Mouse (Mus musculus) forebrain, embryonic 13.5 days (tissue): ENCODE data around the gene Cd151. TPM values are rescaled to one million over a fixed set of nuclear protein-coding genes. Genes with fewer than 3 reads are reported as not detected.

Source experiments
- ATAC-seq: fragments of 200-750 bp; cut with Nextera tagmentation; 2 replicates; pipeline ENCODE4 v1.8.0; 2017
- H3K27ac ChIP-seq: fragments of 300-500 bp; sonication (generic); 2 replicates; pipeline ENCODE4 v1.5.1; 2015; ENCODE audit warnings: inconsistent platforms, mild to moderate bottlenecking, moderate library complexity
- H3K27me3 ChIP-seq: fragments of 300-500 bp; sonication (generic); 2 replicates; pipeline ENCODE4 v1.6.1; 2015; ENCODE audit warnings: mild to moderate bottlenecking, inconsistent platforms
- H3K36me3 ChIP-seq: fragments of 300-500 bp; sonication (generic); 2 replicates; pipeline ENCODE4 v1.6.1; 2015; ENCODE audit warnings: mild to moderate bottlenecking, inconsistent platforms; ENCODE audit not compliant: poor library complexity, severe bottlenecking
- H3K4me1 ChIP-seq: fragments of 300-500 bp; sonication (generic); 2 replicates; pipeline ENCODE4 v1.6.1; 2015; ENCODE audit warnings: inconsistent platforms
- H3K4me2 ChIP-seq: fragments of 300-500 bp; sonication (generic); 2 replicates; pipeline ENCODE4 v1.6.1; 2015; ENCODE audit warnings: inconsistent platforms, mild to moderate bottlenecking, moderate library complexity
- H3K4me3 ChIP-seq: fragments of 300-500 bp; sonication (generic); 2 replicates; pipeline ENCODE4 v1.5.1; 2015; ENCODE audit warnings: mild to moderate bottlenecking, inconsistent platforms
- H3K9ac ChIP-seq: fragments of 300-500 bp; sonication (generic); 2 replicates; pipeline ENCODE4 v1.6.1; 2015; ENCODE audit warnings: mild to moderate bottlenecking, inconsistent platforms
- H3K9me3 ChIP-seq: fragments of 300-500 bp; sonication (generic); replicated peaks from 2 replicates; pipeline ENCODE4 v1.6.1; 2016; ENCODE audit warnings: inconsistent platforms
- WGBS: fragments of 180-500 bp; shearing (Covaris S2); methylation state at CpG from one replicate; pipeline ENCODE4 v1.1.7; 2015; 5-methylcytosine and 5-hydroxymethylcytosine counted together
- polyA plus RNA-seq: library from polyadenylated mRNA; unstranded; fragments of >200 nt; fragmentation: Nextera tagmentation; extraction: Ambion mirVana; gene quantifications from 2 replicates; pipeline ENCODE4 v1.2.1, GENCODE M21; 2015

Gene Cd151
- polyA plus RNA-seq, 1 experiment from 2014 or later = 12.0 TPM

DNA sequence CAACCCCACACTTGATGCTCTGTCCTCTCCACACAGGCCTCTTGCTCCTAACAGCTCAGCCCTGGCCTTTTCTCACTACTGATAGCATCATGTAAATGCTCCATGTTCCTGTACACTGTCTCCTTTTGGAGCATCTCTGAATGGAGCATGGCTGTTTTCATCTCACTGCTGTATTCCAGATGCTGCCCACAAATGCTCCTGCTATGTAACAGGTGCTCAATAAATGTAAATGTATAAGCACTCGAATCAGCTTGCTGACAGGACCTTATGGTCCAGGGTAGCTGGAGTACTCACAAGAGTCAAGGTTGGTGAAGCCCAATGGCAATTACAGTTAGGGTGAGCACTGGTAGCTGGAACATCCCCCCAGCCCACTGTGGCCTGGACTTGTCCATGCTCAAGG is 4.0 kb downstream of the Cd151 start:
- Histone ChIP-seq H3K9me3 (no peaks in the 10 kb centered on the region), H3K4me2 (no peak overlapping the region), H3K9ac (no peak overlapping the region), H3K4me3 (no peak overlapping the region), H3K36me3 (peaks cover 36% of the 10 kb centered on the region), H3K27me3 (peaks cover 18% of the 10 kb centered on the region), H3K4me1 (peaks cover 59% of the 10 kb centered on the region), H3K27ac (no peak overlapping the region)
- no peak for ATAC-seq
- WGBS = 77% methylated on average over 1 of the region's 1 CpGs

DNA sequence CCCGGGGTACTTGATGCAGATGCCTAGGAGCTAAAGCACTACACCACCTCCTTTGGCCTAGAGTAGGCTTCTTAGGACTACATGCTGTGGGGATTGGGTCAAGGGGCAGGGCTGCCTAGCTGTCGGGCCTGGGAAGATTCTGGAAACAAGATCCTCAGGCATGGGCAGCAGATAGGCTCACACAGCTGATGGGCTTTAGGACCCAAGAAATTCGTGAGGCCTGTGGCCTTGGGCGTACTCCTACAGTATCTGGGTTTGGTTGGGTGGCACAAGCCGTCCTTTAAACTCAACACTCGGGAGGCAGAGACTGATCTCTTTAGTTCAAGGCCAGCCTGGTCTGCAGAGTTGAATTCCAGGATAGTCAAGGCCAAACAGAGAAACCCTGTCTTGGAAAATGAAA is 5.0 kb downstream of the Cd151 start:
- H3K4me1 ChIP-seq = peaks cover 62% of the 10 kb centered on the region
- H3K9ac ChIP-seq = no peak overlapping the region
- H3K27me3 ChIP-seq = peaks cover 19% of the 10 kb centered on the region
- H3K4me3 ChIP-seq = no peak overlapping the region
- ATAC-seq = no peak
- no peaks in the 10 kb centered on the region for H3K9me3 ChIP-seq
- H3K4me2 ChIP-seq = no peak overlapping the region
- no peak overlapping the region for H3K27ac ChIP-seq
- peaks cover 36% of the 10 kb centered on the region for H3K36me3 ChIP-seq
- WGBS = 82% methylated on average over 6 of the region's 6 CpGs

DNA sequence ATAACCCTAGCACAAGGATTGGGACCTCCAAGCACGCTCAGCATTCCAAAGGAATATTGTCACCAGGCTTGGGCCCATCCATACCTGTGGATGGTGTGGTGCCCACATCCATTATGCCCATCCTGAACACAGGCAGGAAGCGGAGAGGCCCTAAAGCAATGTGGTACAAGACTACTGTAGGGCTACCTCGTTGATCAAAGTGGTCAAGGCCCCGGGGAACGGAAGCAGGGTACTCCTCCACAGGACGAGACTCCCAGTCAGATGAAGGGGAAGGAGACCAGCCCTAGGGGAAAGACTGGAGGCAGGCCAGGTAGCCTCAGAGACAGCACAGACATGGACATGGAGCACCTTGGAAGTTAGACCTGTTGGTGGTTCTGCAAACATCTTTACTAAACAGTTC is 5.6 kb downstream of the Cd151 start:
- Histone ChIP-seq H3K9me3 (no peaks in the 10 kb centered on the region), H3K4me3 (no peak overlapping the region), H3K4me1 (peaks cover 58% of the 10 kb centered on the region), H3K27me3 (peaks cover 21% of the 10 kb centered on the region), H3K36me3 (peaks cover 36% of the 10 kb centered on the region), H3K27ac (no peak overlapping the region), H3K9ac (no peak overlapping the region), H3K4me2 (no peak overlapping the region)
- no peak for ATAC-seq
- WGBS = 89% methylated on average over 6 of the region's 6 CpGs

DNA sequence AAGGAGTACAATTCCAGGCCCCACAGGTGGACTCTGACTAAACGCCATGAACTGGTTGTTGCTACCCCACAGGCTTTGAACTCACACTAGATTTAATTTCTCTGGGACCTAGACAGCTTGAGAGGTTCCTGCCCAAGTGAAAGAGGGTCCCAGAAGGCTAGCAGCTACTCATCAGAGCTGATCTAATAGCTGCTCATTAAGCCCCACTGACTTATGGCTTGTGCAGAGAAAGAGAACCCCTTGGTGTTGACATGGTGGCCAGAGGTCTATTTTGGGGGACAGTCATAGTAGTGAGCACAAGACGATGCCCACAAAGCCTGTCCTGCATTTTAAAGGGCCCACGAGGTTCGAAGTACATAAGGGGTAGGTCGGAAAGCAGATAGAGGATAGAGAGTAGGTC is 7.0 kb downstream of the Cd151 start:
- ATAC-seq = no peak
- Histone ChIP-seq H3K9ac (peak overlapping the region; percentile 86), H3K4me3 (peak overlapping the region; percentile 81), H3K27ac (no peak overlapping the region), H3K36me3 (peaks cover 36% of the 10 kb centered on the region), H3K27me3 (peaks cover 27% of the 10 kb centered on the region), H3K4me1 (peaks cover 44% of the 10 kb centered on the region), H3K4me2 (peak overlapping the region; percentile 87), H3K9me3 (no peaks in the 10 kb centered on the region)
- WGBS = 9% methylated on average over 5 of the region's 5 CpGs

DNA sequence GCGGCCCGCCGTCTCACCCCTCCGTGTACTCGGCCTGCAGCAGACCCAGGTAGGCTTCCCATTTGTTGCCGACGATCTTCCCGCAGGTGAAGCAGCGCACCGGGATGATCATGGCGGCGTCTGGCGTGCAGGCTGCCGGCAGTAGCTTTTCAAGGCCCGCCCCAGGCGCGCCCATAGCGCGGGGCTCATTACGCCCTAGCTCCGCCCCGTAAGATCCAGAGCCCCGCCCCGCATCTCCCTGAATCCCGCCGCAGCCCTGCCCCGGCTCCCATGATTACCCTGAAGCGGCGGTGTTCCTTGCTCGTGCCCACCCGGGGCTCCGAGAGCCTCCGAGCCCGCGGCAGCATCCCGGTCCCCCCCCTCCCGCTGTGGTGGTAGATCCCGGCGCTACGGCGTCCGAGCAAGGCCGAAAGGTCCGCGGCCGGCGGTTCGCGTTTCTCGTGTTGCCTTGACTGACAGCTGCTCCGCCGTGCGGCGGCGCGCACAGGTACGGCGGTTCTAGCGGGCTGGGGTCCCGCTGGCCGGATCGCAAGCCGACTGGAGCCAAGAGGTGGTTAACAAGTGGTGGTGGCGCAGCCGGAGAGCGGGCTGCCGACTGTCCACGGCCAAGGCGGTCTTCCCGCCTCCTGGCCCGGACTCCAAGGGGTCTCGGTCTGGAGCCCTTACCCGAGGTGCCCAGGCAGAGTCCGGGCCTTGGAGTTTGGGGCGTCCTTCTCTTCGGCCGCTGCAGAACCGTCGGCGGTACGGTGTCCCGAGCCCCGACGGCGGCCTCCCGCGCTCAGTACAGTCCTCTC is 8.0 kb downstream of the Cd151 start, which contains the start of the genes Polr2l and Tspan4:
Polr2l (minus strand) TSS at position 122 of the 794 bp plus-strand sequence.
Tspan4 (plus strand) TSS at position 230 of the 794 bp plus-strand sequence.
- peaks cover 34% of the 10 kb centered on the region for H3K4me1 ChIP-seq
- WGBS = under 1% methylated on average over 87 of the region's 87 CpGs
- H3K36me3 ChIP-seq = peaks cover 26% of the 10 kb centered on the region
- H3K9ac ChIP-seq = peak within 1 kb of the TSS; percentile 86
- peak within 1 kb of the TSS; percentile 85 for H3K27ac ChIP-seq
- peak within 1 kb of the TSS; percentile 87 for H3K4me2 ChIP-seq
- peaks cover 27% of the 10 kb centered on the region for H3K27me3 ChIP-seq
- peak within 1 kb of the TSS; percentile 81 for H3K4me3 ChIP-seq
- ATAC-seq = peak; percentile 91
- no peaks in the 10 kb centered on the region for H3K9me3 ChIP-seq

DNA sequence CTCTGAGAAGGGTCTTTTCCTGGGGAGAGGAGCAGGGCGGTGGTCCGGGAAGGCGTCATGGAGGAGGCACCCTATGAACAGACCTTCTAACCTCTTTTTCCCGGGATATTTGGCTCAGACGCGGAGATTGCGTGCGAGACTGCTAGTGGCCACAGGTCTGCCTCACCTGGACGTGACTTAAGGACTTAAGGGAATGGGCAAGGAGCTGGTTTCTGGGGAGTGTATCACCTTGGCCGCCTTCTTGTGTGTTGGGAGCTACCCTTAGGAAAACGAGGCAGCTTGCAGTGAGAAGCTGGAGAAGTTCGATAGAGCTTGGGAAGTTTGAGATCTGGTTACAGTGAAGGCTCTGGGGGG is 8.6 kb downstream of the Cd151 start:
- 4% methylated on average over 12 of the region's 12 CpGs for WGBS
- H3K9me3 ChIP-seq = no peaks in the 10 kb centered on the region
- H3K4me3 ChIP-seq = peak overlapping the region; percentile 81
- peaks cover 27% of the 10 kb centered on the region for H3K27me3 ChIP-seq
- H3K4me2 ChIP-seq = peak overlapping the region; percentile 87
- H3K4me1 ChIP-seq = peaks cover 35% of the 10 kb centered on the region
- H3K9ac ChIP-seq = peak overlapping the region; percentile 86
- peaks cover 20% of the 10 kb centered on the region for H3K36me3 ChIP-seq
- no peak overlapping the region for H3K27ac ChIP-seq
- ATAC-seq = no peak

DNA sequence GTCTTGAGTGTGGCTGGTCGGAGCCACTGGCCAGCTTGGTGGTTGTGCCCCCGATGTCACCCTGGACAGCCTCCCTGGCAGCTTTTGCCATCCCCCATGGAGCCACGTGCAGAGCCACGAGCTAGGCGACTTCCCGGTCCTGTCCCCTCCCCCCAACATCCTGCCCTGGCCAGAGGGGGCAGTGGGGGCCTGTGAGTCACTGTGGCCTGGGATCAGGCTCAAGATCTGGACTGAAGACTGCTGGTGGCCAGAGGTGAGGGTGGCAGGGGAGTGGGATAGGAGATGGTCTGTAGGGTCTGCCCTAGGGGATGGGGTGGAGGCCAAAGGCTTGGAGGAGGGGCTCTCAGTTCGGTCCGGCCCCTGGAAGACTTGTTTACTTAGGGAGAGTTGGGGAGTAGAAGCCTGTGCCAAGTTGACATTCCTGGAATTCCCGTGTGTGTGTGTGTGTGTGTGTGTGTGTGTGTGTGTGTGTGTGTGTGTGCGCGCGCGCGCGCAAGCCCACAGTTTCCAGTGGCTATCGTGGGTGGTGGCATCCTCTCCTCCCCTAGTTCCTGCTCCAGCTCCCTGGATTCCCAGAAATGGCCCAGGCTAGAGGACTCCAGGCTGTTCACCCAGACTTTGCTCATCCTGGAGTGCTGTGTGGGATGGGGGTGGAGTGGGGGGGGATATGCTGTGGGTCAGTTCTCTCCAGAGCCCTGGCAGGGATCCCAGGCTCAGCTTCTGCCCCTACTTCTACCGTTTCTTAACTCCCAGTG is 9.2 kb downstream of the Cd151 start:
- no peak for ATAC-seq
- H3K4me2 ChIP-seq = peak overlapping the region; percentile 87
- H3K27ac ChIP-seq = peak overlapping the region; percentile 25; the same call in 1 of the 2 replicates
- peak overlapping the region; percentile 81 for H3K4me3 ChIP-seq
- no peaks in the 10 kb centered on the region for H3K9me3 ChIP-seq
- peaks cover 14% of the 10 kb centered on the region for H3K36me3 ChIP-seq
- peaks cover 41% of the 10 kb centered on the region for H3K4me1 ChIP-seq
- WGBS = 8% methylated on average over 17 of the region's 17 CpGs
- peaks cover 27% of the 10 kb centered on the region for H3K27me3 ChIP-seq
- peak overlapping the region; percentile 86 for H3K9ac ChIP-seq

DNA sequence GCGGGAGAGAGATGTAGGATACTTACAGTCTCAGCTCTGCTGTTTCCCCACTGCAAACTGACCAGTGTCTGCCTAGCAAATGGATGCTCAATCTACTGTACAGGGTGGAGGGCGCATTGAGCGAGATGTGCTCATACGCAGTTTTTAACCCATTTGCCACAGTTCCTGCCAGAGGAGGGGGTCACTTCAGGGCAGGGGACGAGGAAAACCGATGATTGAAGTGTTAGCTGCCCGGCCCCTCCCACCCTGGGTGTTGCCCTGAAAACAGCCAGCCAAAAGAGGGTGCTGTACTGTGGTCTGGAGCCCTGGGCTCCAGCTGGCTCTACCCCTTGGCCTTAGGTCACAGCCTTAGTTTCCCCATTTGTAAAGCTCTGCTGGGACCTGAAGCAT is 9.8 kb downstream of the Cd151 start:
- ATAC-seq = no peak
- Histone ChIP-seq H3K4me2 (peak overlapping the region; percentile 87), H3K27me3 (peaks cover 31% of the 10 kb centered on the region), H3K27ac (peak overlapping the region; percentile 25; the same call in 1 of the 2 replicates), H3K4me3 (no peak overlapping the region), H3K4me1 (peaks cover 46% of the 10 kb centered on the region), H3K36me3 (peaks cover 10% of the 10 kb centered on the region), H3K9ac (no peak overlapping the region), H3K9me3 (no peaks in the 10 kb centered on the region)
- WGBS = 31% methylated on average over 7 of the region's 7 CpGs

DNA sequence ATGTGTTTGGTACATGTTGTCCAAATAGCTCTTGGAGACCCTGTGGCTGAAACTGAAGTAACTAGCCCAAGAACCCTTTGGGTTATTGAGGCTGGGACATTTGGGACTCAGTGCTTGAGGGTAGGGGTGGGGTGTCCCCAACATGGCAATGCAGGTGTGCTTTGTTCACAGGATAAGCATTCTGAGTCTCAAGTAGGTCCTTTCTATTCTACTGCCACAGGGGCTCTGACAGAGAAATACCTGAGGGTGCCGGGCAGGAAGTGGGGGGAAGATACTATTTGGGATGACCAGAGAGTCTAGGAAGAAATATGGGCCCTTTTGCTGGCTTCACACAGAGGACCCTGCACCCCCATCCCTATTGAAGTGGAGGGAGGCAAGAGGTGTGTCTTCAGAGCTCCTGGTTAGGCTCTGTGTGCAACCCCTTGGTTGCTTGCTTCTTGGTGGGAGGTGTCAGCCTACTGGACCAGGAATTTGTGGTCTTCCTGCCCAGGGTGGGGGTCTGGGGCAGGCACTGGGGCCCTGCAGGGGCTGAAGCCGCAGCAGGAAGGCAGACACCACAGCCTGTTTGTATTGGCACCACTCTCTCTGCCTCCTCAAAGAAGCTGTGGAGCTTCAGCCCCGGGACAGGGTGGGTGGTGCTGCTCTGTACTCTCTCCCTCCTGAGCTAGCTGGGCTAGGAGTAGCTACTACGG is 10.5 kb downstream of the Cd151 start:
- Histone ChIP-seq H3K4me1 (peaks cover 52% of the 10 kb centered on the region), H3K4me3 (no peak overlapping the region), H3K27ac (no peak overlapping the region), H3K9ac (no peak overlapping the region), H3K4me2 (no peak overlapping the region), H3K36me3 (peaks cover 3% of the 10 kb centered on the region; the same call in 1 of the 2 replicates), H3K27me3 (peaks cover 33% of the 10 kb centered on the region), H3K9me3 (no peaks in the 10 kb centered on the region)
- WGBS = 71% methylated on average over 4 of the region's 4 CpGs
- ATAC-seq = no peak

DNA sequence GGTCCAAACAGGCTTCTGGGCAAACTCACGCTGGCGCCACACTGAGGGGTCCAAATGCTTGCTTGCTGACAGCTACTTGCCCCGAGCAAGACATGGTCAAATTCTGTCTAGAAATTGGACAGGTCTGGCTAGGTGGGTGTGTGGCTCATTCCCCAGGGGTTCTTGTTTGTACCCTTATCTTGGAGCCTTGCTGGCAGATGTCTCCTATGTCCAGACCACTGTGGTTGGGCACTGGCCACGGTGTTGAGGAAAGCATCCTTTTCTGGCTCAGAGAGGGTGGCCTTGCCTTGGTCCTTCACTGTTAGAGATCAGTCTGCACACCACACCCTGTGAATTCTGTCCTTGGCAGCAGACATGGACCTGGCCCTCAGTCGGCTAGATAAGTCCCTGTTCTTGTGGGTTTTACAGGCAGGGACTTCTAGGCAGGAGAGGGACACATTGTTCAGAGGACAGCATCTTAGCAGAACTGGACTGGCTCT is 11.1 kb downstream of the Cd151 start:
- H3K27ac ChIP-seq = no peak overlapping the region
- H3K4me2 ChIP-seq = no peak overlapping the region
- WGBS = 84% methylated on average over 5 of the region's 5 CpGs
- no peak for ATAC-seq
- H3K9ac ChIP-seq = no peak overlapping the region
- no peak overlapping the region for H3K4me3 ChIP-seq
- peaks cover 39% of the 10 kb centered on the region for H3K27me3 ChIP-seq
- H3K4me1 ChIP-seq = peaks cover 56% of the 10 kb centered on the region
- H3K36me3 ChIP-seq = no peaks in the 10 kb centered on the region
- H3K9me3 ChIP-seq = no peaks in the 10 kb centered on the region

DNA sequence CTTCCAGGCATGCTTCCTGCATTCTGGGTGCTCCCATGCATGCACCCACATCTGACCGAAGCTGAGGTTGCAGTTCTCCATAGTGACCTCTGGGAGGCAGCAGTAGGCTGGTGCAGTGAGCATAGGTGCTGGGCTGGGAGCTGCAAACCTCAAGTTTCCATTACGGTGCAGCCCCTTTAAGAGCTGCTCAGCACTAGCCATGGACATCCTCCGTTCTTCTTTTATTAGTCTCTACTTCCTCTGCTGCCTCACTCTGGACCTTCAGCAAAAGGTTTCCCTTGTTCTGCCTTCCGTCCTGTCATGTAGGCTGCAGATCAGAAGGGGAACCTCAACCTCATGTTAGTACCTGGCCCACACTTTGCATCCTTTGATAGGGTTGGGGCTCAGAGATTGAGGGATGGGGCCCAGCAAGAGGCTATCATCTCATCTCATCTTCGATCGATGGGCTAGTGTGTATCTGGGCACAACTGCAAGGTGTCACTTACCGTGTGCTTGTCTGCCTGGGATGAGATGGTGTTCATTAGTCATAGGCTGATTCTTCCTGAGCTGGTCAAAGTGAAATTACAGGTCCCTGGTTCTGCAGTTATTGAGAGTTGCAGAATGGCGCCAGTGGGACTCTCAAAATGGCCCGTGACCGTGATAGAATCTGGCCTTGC is 13.8 kb downstream of the Cd151 start:
- Histone ChIP-seq H3K27me3 (peaks cover 39% of the 10 kb centered on the region), H3K9ac (no peak overlapping the region), H3K9me3 (no peaks in the 10 kb centered on the region), H3K27ac (no peak overlapping the region), H3K4me3 (peak overlapping the region; percentile 60), H3K4me2 (peak overlapping the region; percentile 95), H3K36me3 (no peaks in the 10 kb centered on the region), H3K4me1 (peaks cover 37% of the 10 kb centered on the region)
- peak; percentile 58 for ATAC-seq
- WGBS = 8% methylated on average over 10 of the region's 10 CpGs
